Mouse (Mus musculus): ENCODE results near the gene Dnaaf2. TPM values are rescaled to one million over a fixed set of nuclear protein-coding genes. Genes with fewer than 3 reads are reported as not detected.
A peak's percentile ranks its signal among the peaks of the same experiment; 100 is the strongest.

Gene Dnaaf2
- 8.1 and 8.7 TPM in 2 replicates for polyA plus RNA-seq (2014; fragmentation: Nextera tagmentation; extraction: Ambion mirVana)

GRCm38 (mm10) chr12:69198164-69198535, at the start of gene Dnaaf2:
Gene Dnaaf2, minus strand, starts transcription at chr12:69198429.
- peak; percentile 50 for ATAC-seq (replicated peaks; ENCODE audit: low FRiP score, low TSS enrichment, low read depth)

GRCm38 (mm10) chr12:69241771-69242431, 43.7 kb upstream of the Dnaaf2 start:
- Histone ChIP-seq H3K27me3 (replicated peaks; ENCODE audit: control insufficient read depth, insufficient read depth, low read length) (no peaks in the 10 kb centered on the region), H3K9me3 (ENCODE audit: control insufficient read depth, low read length) (no peaks in the 10 kb centered on the region), H3K4me3 (ENCODE audit: low read depth, low read length) (peak overlapping the region; percentile 61), H3K36me3 (ENCODE audit: control insufficient read depth, insufficient read depth, low read length) (no peaks in the 10 kb centered on the region), H3K27ac (ENCODE audit: low read depth) (peak overlapping the region; percentile 72), H3K4me1 (replicated peaks; ENCODE audit: control insufficient read depth, insufficient read depth, low read length) (peaks cover 5% of the 10 kb centered on the region), H3K9ac (ENCODE audit: low read length) (peak overlapping the region; percentile 62), H3K4me2 (ENCODE audit: low read length) (peak overlapping the region; percentile 56)
- DNase-seq (ENCODE audit: low spot score) (peak; percentile 84), ATAC-seq (replicated peaks; ENCODE audit: low FRiP score, low TSS enrichment, low read depth) (peak; percentile 93)
- under 1% methylated on average over 64 of the region's 64 CpGs for WGBS

More at GRCm38 (mm10) chr12:69198164-69198535, at the start of gene Dnaaf2:
- WGBS, result under 1% methylated on average over 18 of the region's 18 CpGs
- Histone ChIP-seq H3K4me3 (ENCODE audit: low read depth, low read length) (peak within 1 kb of the TSS; percentile 98), H3K9me3 (ENCODE audit: control insufficient read depth, low read length) (no peaks in the 10 kb centered on the region), H3K4me1 (replicated peaks; ENCODE audit: control insufficient read depth, insufficient read depth, low read length) (peaks cover 4% of the 10 kb centered on the region; the same call in 1 of the 2 replicates), H3K36me3 (ENCODE audit: control insufficient read depth, insufficient read depth, low read length) (peaks cover 31% of the 10 kb centered on the region), H3K27ac (ENCODE audit: low read depth) (peak within 1 kb of the TSS; percentile 78), H3K27me3 (replicated peaks; ENCODE audit: control insufficient read depth, insufficient read depth, low read length) (no peaks in the 10 kb centered on the region), H3K4me2 (ENCODE audit: low read length) (peak within 1 kb of the TSS; percentile 86), H3K9ac (ENCODE audit: low read length) (peak within 1 kb of the TSS; percentile 84)
- peak; percentile 91 for DNase-seq (ENCODE audit: low spot score)

- no peak for ATAC-seq (replicated peaks; ENCODE audit: low FRiP score, low TSS enrichment, low read depth)
- 0% methylated on average over 3 of the region's 3 CpGs for WGBS
Measured at GRCm38 (mm10) chr12:69241405-69241770, 43.2 kb upstream of the Dnaaf2 start.

GRCm38 (mm10) chr12:69240876-69241275, 42.6 kb upstream of the Dnaaf2 start, which contains the start of gene Klhdc1:
Gene Klhdc1, plus strand, starts transcription at chr12:69241176.
- DNase-seq (ENCODE audit: low spot score) (no peak), ATAC-seq (replicated peaks; ENCODE audit: low FRiP score, low TSS enrichment, low read depth) (no peak)
- peak within 1 kb of the TSS; percentile 72 for H3K27ac ChIP-seq (ENCODE audit: low read depth)
- 70% methylated on average over 6 of the region's 6 CpGs for WGBS
- H3K4me1 ChIP-seq (replicated peaks; ENCODE audit: control insufficient read depth, insufficient read depth, low read length), result peaks cover 5% of the 10 kb centered on the region
- peak within 1 kb of the TSS; percentile 62 for H3K9ac ChIP-seq (ENCODE audit: low read length)
- H3K4me2 ChIP-seq (ENCODE audit: low read length), result peak within 1 kb of the TSS; percentile 56
- no peaks in the 10 kb centered on the region for H3K9me3 ChIP-seq (ENCODE audit: control insufficient read depth, low read length)
- no peaks in the 10 kb centered on the region for H3K36me3 ChIP-seq (ENCODE audit: control insufficient read depth, insufficient read depth, low read length)
- peak within 1 kb of the TSS; percentile 61 for H3K4me3 ChIP-seq (ENCODE audit: low read depth, low read length)
- no peaks in the 10 kb centered on the region for H3K27me3 ChIP-seq (replicated peaks; ENCODE audit: control insufficient read depth, insufficient read depth, low read length)

More at GRCm38 (mm10) chr12:69241405-69241770, 43.2 kb upstream of the Dnaaf2 start:
- H3K36me3 ChIP-seq (ENCODE audit: control insufficient read depth, insufficient read depth, low read length), result no peaks in the 10 kb centered on the region
- DNase-seq (ENCODE audit: low spot score), result peak; percentile 53
- H3K4me1 ChIP-seq (replicated peaks; ENCODE audit: control insufficient read depth, insufficient read depth, low read length), result peaks cover 5% of the 10 kb centered on the region
- peak overlapping the region; percentile 56 for H3K4me2 ChIP-seq (ENCODE audit: low read length)
- H3K4me3 ChIP-seq (ENCODE audit: low read depth, low read length), result peak overlapping the region; percentile 61
- no peaks in the 10 kb centered on the region for H3K9me3 ChIP-seq (ENCODE audit: control insufficient read depth, low read length)
- peak overlapping the region; percentile 72 for H3K27ac ChIP-seq (ENCODE audit: low read depth)
- H3K9ac ChIP-seq (ENCODE audit: low read length), result peak overlapping the region; percentile 62
- no peaks in the 10 kb centered on the region for H3K27me3 ChIP-seq (replicated peaks; ENCODE audit: control insufficient read depth, insufficient read depth, low read length)

- Histone ChIP-seq H3K9me3 (ENCODE audit: control insufficient read depth, low read length) (no peaks in the 10 kb centered on the region), H3K27me3 (replicated peaks; ENCODE audit: control insufficient read depth, insufficient read depth, low read length) (no peaks in the 10 kb centered on the region), H3K4me3 (ENCODE audit: low read depth, low read length) (no peak overlapping the region), H3K9ac (ENCODE audit: low read length) (no peak overlapping the region), H3K4me1 (replicated peaks; ENCODE audit: control insufficient read depth, insufficient read depth, low read length) (peaks cover 5% of the 10 kb centered on the region), H3K4me2 (ENCODE audit: low read length) (no peak overlapping the region), H3K27ac (ENCODE audit: low read depth) (no peak overlapping the region), H3K36me3 (ENCODE audit: control insufficient read depth, insufficient read depth, low read length) (no peaks in the 10 kb centered on the region)
- WGBS, result 33% methylated on average over 3 of the region's 3 CpGs
- no peak for ATAC-seq (replicated peaks; ENCODE audit: low FRiP score, low TSS enrichment, low read depth)
- no peak for DNase-seq (ENCODE audit: low spot score)
Measured at GRCm38 (mm10) chr12:69238284-69238683, 40.1 kb upstream of the Dnaaf2 start.

- Histone ChIP-seq H3K9me3 (ENCODE audit: control insufficient read depth, low read length) (no peaks in the 10 kb centered on the region), H3K4me3 (ENCODE audit: low read depth, low read length) (no peak overlapping the region), H3K4me2 (ENCODE audit: low read length) (no peak overlapping the region), H3K9ac (ENCODE audit: low read length) (no peak overlapping the region), H3K36me3 (ENCODE audit: control insufficient read depth, insufficient read depth, low read length) (no peaks in the 10 kb centered on the region), H3K4me1 (replicated peaks; ENCODE audit: control insufficient read depth, insufficient read depth, low read length) (peaks cover under 1% of the 10 kb centered on the region), H3K27me3 (replicated peaks; ENCODE audit: control insufficient read depth, insufficient read depth, low read length) (no peaks in the 10 kb centered on the region), H3K27ac (ENCODE audit: low read depth) (no peak overlapping the region)
- ATAC-seq (replicated peaks; ENCODE audit: low FRiP score, low TSS enrichment, low read depth) (no peak), DNase-seq (ENCODE audit: low spot score) (no peak)
- WGBS, result 74% methylated on average over 6 of the region's 6 CpGs
Measured at GRCm38 (mm10) chr12:69235782-69236181, 37.6 kb upstream of the Dnaaf2 start.

- no peak overlapping the region for H3K9ac ChIP-seq (ENCODE audit: low read length)
- no peaks in the 10 kb centered on the region for H3K4me1 ChIP-seq (replicated peaks; ENCODE audit: control insufficient read depth, insufficient read depth, low read length)
- no peaks in the 10 kb centered on the region for H3K27me3 ChIP-seq (replicated peaks; ENCODE audit: control insufficient read depth, insufficient read depth, low read length)
- H3K27ac ChIP-seq (ENCODE audit: low read depth), result no peak overlapping the region
- DNase-seq (ENCODE audit: low spot score) (no peak), ATAC-seq (replicated peaks; ENCODE audit: low FRiP score, low TSS enrichment, low read depth) (no peak)
- no peaks in the 10 kb centered on the region for H3K9me3 ChIP-seq (ENCODE audit: control insufficient read depth, low read length)
- H3K4me2 ChIP-seq (ENCODE audit: low read length), result no peak overlapping the region
- WGBS, result 64% methylated on average over 2 of the region's 2 CpGs
- H3K36me3 ChIP-seq (ENCODE audit: control insufficient read depth, insufficient read depth, low read length), result peaks cover 5% of the 10 kb centered on the region
- H3K4me3 ChIP-seq (ENCODE audit: low read depth, low read length), result no peak overlapping the region
Measured at GRCm38 (mm10) chr12:69229251-69229650, 31.0 kb upstream of the Dnaaf2 start.

- Histone ChIP-seq H3K4me2 (ENCODE audit: low read length) (peak within 1 kb of the TSS; percentile 67), H3K36me3 (ENCODE audit: control insufficient read depth, insufficient read depth, low read length) (peaks cover 15% of the 10 kb centered on the region), H3K4me3 (ENCODE audit: low read depth, low read length) (peak within 1 kb of the TSS; percentile 63), H3K27me3 (replicated peaks; ENCODE audit: control insufficient read depth, insufficient read depth, low read length) (no peaks in the 10 kb centered on the region), H3K27ac (ENCODE audit: low read depth) (peak within 1 kb of the TSS; percentile 89), H3K4me1 (replicated peaks; ENCODE audit: control insufficient read depth, insufficient read depth, low read length) (no peaks in the 10 kb centered on the region), H3K9ac (ENCODE audit: low read length) (peak within 1 kb of the TSS; percentile 58), H3K9me3 (ENCODE audit: control insufficient read depth, low read length) (no peaks in the 10 kb centered on the region)
- peak; percentile 96 for ATAC-seq (replicated peaks; ENCODE audit: low FRiP score, low TSS enrichment, low read depth)
- under 1% methylated on average over 37 of the region's 37 CpGs for WGBS
- peak; percentile 98 for DNase-seq (ENCODE audit: low spot score)
Measured at GRCm38 (mm10) chr12:69227776-69228466, 29.7 kb upstream of the Dnaaf2 start, which contains the start of gene Pole2. Gene Pole2, minus strand, starts transcription at chr12:69228195.

All from intestine, embryonic 14.5 days (tissue).